Mouse (Mus musculus): ENCODE measurements at regions not wholly inside any gene's neighbourhood (a gene's known extent, or its start where the extent isn't known, plus 50 kb on each side); places are given as distances from the start of the nearest gene placed in this dataset.

- H3K27me3 ChIP-seq (ENCODE audit: insufficient read depth, low read length): no peaks in the 10 kb centered on the region
- TF ChIP-seq CTCF (conservative IDR thresholded peaks at IDR 0.05; ENCODE audit: low read length) (no peak), POU5F1 (IDR thresholded peaks at IDR 0.05; ENCODE audit: borderline replicate concordance, low read length) (no peak)
- no peaks in the 10 kb centered on the region for H3K36me3 ChIP-seq (ENCODE audit: insufficient read depth, low read length)
- H3K4me3 ChIP-seq (replicated peaks; ENCODE audit: low read length): no peak overlapping the region
- H3K4me1 ChIP-seq (replicated peaks; ENCODE audit: low read depth, low read length): peaks cover 35% of the 10 kb centered on the region
- peaks cover 12% of the 10 kb centered on the region for H3K9me3 ChIP-seq (ENCODE audit: low read length)
These were observed 161.2 kb upstream of the Ubl3 start for GRCm38 (mm10) chr5:148713796-148714195.

- Histone ChIP-seq H3K4me3 (replicated peaks; ENCODE audit: low read length) (no peak overlapping the region), H3K9me3 (ENCODE audit: low read length) (peaks cover 4% of the 10 kb centered on the region), H3K4me1 (replicated peaks; ENCODE audit: low read depth, low read length) (peaks cover 43% of the 10 kb centered on the region), H3K36me3 (ENCODE audit: insufficient read depth, low read length) (no peaks in the 10 kb centered on the region), H3K27me3 (ENCODE audit: insufficient read depth, low read length) (no peaks in the 10 kb centered on the region)
- TF ChIP-seq POU5F1 (IDR thresholded peaks at IDR 0.05; ENCODE audit: borderline replicate concordance, low read length) (no peak), CTCF (conservative IDR thresholded peaks at IDR 0.05; ENCODE audit: low read length) (no peak), NANOG (IDR thresholded peaks at IDR 0.05; ENCODE audit: borderline replicate concordance, low read length) (no peak)
These were observed 160.4 kb upstream of the Ubl3 start for GRCm38 (mm10) chr5:148713039-148713438.

GRCm38 (mm10) chr5:148711570-148711969, 159.0 kb upstream of the Ubl3 start:
- TF ChIP-seq CTCF (conservative IDR thresholded peaks at IDR 0.05; ENCODE audit: low read length) (peak; percentile 23), NANOG (IDR thresholded peaks at IDR 0.05; ENCODE audit: borderline replicate concordance, low read length) (no peak)
- Histone ChIP-seq H3K4me3 (replicated peaks; ENCODE audit: low read length) (no peak overlapping the region), H3K9me3 (ENCODE audit: low read length) (no peaks in the 10 kb centered on the region), H3K36me3 (ENCODE audit: insufficient read depth, low read length) (no peaks in the 10 kb centered on the region), H3K4me1 (replicated peaks; ENCODE audit: low read depth, low read length) (peaks cover 56% of the 10 kb centered on the region), H3K27me3 (ENCODE audit: insufficient read depth, low read length) (no peaks in the 10 kb centered on the region)

- Histone ChIP-seq H3K36me3 (ENCODE audit: insufficient read depth, low read length) (no peaks in the 10 kb centered on the region), H3K4me3 (replicated peaks; ENCODE audit: low read length) (0 out of 2 replicates have a peak overlapping the region, but pooled peaks have one; percentile 23), H3K9me3 (ENCODE audit: low read length) (no peaks in the 10 kb centered on the region), H3K27me3 (ENCODE audit: insufficient read depth, low read length) (no peaks in the 10 kb centered on the region), H3K4me1 (replicated peaks; ENCODE audit: low read depth, low read length) (peaks cover 61% of the 10 kb centered on the region)
- no peak for TF ChIP-seq POU5F1 (IDR thresholded peaks at IDR 0.05; ENCODE audit: borderline replicate concordance, low read length)
- no peak for TF ChIP-seq CTCF (conservative IDR thresholded peaks at IDR 0.05; ENCODE audit: low read length)
These were observed 156.7 kb upstream of the Ubl3 start for GRCm38 (mm10) chr5:148709111-148709771.

- Histone ChIP-seq H3K4me1 (replicated peaks; ENCODE audit: low read depth, low read length) (peaks cover 70% of the 10 kb centered on the region), H3K27me3 (ENCODE audit: insufficient read depth, low read length) (no peaks in the 10 kb centered on the region), H3K4me3 (replicated peaks; ENCODE audit: low read length) (no peak overlapping the region), H3K36me3 (ENCODE audit: insufficient read depth, low read length) (no peaks in the 10 kb centered on the region), H3K9me3 (ENCODE audit: low read length) (no peaks in the 10 kb centered on the region)
- no peak for TF ChIP-seq NANOG (IDR thresholded peaks at IDR 0.05; ENCODE audit: borderline replicate concordance, low read length)
- no peak for TF ChIP-seq POU5F1 (IDR thresholded peaks at IDR 0.05; ENCODE audit: borderline replicate concordance, low read length)
- TF ChIP-seq CTCF (conservative IDR thresholded peaks at IDR 0.05; ENCODE audit: low read length): no peak
These were observed 155.6 kb upstream of the Ubl3 start for GRCm38 (mm10) chr5:148708014-148708741.

GRCm38 (mm10) chr5:148707335-148707734, 154.7 kb upstream of the Ubl3 start:
- H3K4me3 ChIP-seq (replicated peaks; ENCODE audit: low read length): no peak overlapping the region
- H3K36me3 ChIP-seq (ENCODE audit: insufficient read depth, low read length): no peaks in the 10 kb centered on the region
- peaks cover 71% of the 10 kb centered on the region for H3K4me1 ChIP-seq (replicated peaks; ENCODE audit: low read depth, low read length)
- no peaks in the 10 kb centered on the region for H3K9me3 ChIP-seq (ENCODE audit: low read length)
- TF ChIP-seq POU5F1 (IDR thresholded peaks at IDR 0.05; ENCODE audit: borderline replicate concordance, low read length) (no peak), NANOG (IDR thresholded peaks at IDR 0.05; ENCODE audit: borderline replicate concordance, low read length) (no peak), CTCF (conservative IDR thresholded peaks at IDR 0.05; ENCODE audit: low read length) (no peak)
- H3K27me3 ChIP-seq (ENCODE audit: insufficient read depth, low read length): no peaks in the 10 kb centered on the region

GRCm38 (mm10) chr5:148706323-148707120, 153.9 kb upstream of the Ubl3 start:
- Histone ChIP-seq H3K9me3 (ENCODE audit: low read length) (no peaks in the 10 kb centered on the region), H3K4me1 (replicated peaks; ENCODE audit: low read depth, low read length) (peaks cover 71% of the 10 kb centered on the region)
- TF ChIP-seq CTCF (conservative IDR thresholded peaks at IDR 0.05; ENCODE audit: low read length) (no peak), NANOG (IDR thresholded peaks at IDR 0.05; ENCODE audit: borderline replicate concordance, low read length) (no peak), POU5F1 (IDR thresholded peaks at IDR 0.05; ENCODE audit: borderline replicate concordance, low read length) (no peak)

GRCm38 (mm10) chr5:148704769-148705168, 152.2 kb upstream of the Ubl3 start:
- no peaks in the 10 kb centered on the region for H3K36me3 ChIP-seq (ENCODE audit: insufficient read depth, low read length)

More at GRCm38 (mm10) chr5:148706323-148707120, 153.9 kb upstream of the Ubl3 start:
- Histone ChIP-seq H3K36me3 (ENCODE audit: insufficient read depth, low read length) (no peaks in the 10 kb centered on the region), H3K4me3 (replicated peaks; ENCODE audit: low read length) (no peak overlapping the region), H3K27me3 (ENCODE audit: insufficient read depth, low read length) (no peaks in the 10 kb centered on the region)

More at GRCm38 (mm10) chr5:148704769-148705168, 152.2 kb upstream of the Ubl3 start:
- H3K4me3 ChIP-seq (replicated peaks; ENCODE audit: low read length): no peak overlapping the region
- peaks cover 85% of the 10 kb centered on the region for H3K4me1 ChIP-seq (replicated peaks; ENCODE audit: low read depth, low read length)
- no peaks in the 10 kb centered on the region for H3K27me3 ChIP-seq (ENCODE audit: insufficient read depth, low read length)
- H3K9me3 ChIP-seq (ENCODE audit: low read length): no peaks in the 10 kb centered on the region
- no peak for TF ChIP-seq NANOG (IDR thresholded peaks at IDR 0.05; ENCODE audit: borderline replicate concordance, low read length)
- no peak for TF ChIP-seq CTCF (conservative IDR thresholded peaks at IDR 0.05; ENCODE audit: low read length)
- no peak for TF ChIP-seq POU5F1 (IDR thresholded peaks at IDR 0.05; ENCODE audit: borderline replicate concordance, low read length)

All from E14TG2a.4 (cell line).